Mouse (Mus musculus) intestine, embryonic 16.5 days (tissue): ENCODE measurements at regions not wholly inside any gene's neighbourhood (a gene's known extent, or its start where the extent isn't known, plus 50 kb on each side); places are given as distances from the start of the nearest gene placed in this dataset.
"Not testable (repeated sequence)": the region's sequence is repeated elsewhere in the genome, so short reads cannot be mapped to it uniquely, and the experiment has no call there.

Experiments used
- ATAC-seq: fragments of 200-750 bp; cut with Nextera tagmentation; 2 replicates; pipeline ENCODE4 v1.8.0; 2017; ENCODE audit warnings: moderate TSS enrichment, moderate library complexity
- H3K27ac ChIP-seq: fragments of 300-500 bp; sonication (generic); 2 replicates; pipeline ENCODE4 v1.5.1; 2014; ENCODE audit warnings: mild to moderate bottlenecking, low read length
- H3K27me3 ChIP-seq: fragments of 300-500 bp; sonication (generic); replicated peaks from 2 replicates; pipeline ENCODE4 v1.6.1; 2014; ENCODE audit warnings: low read length, control low read depth, mixed read lengths; ENCODE audit not compliant: control insufficient read depth, insufficient read depth
- H3K36me3 ChIP-seq: fragments of 300-500 bp; sonication (generic); 2 replicates; pipeline ENCODE4 v1.6.1; 2014; ENCODE audit warnings: low read length, control low read depth; ENCODE audit not compliant: control insufficient read depth, insufficient read depth
- H3K4me1 ChIP-seq: fragments of 300-500 bp; sonication (generic); 2 replicates; pipeline ENCODE4 v1.6.1; 2014; ENCODE audit warnings: low read length, control low read depth, mixed read lengths; ENCODE audit not compliant: control insufficient read depth, insufficient read depth
- H3K4me2 ChIP-seq: fragments of 300-500 bp; sonication (generic); 2 replicates; pipeline ENCODE4 v1.6.1; 2014; ENCODE audit warnings: low read depth, low read length, control low read depth
- H3K4me3 ChIP-seq: fragments of 300-500 bp; sonication (generic); 2 replicates; pipeline ENCODE4 v1.5.1; 2014; ENCODE audit warnings: mild to moderate bottlenecking, low read length
- H3K9ac ChIP-seq: fragments of 300-500 bp; sonication (generic); 2 replicates; pipeline ENCODE4 v1.6.1; 2014; ENCODE audit warnings: low read depth, low read length
- H3K9me3 ChIP-seq: fragments of 300-500 bp; sonication (generic); 2 replicates; pipeline ENCODE4 v1.6.1; 2016; ENCODE audit warnings: low read length, control low read depth; ENCODE audit not compliant: control insufficient read depth
- WGBS: fragments of 180-500 bp; shearing (Covaris S2); extraction: QIAGEN DNeasy Blood & Tissue Kit; methylation state at CpG from one replicate; pipeline ENCODE4 v1.1.7; 2014; 5-methylcytosine and 5-hydroxymethylcytosine counted together

DNA sequence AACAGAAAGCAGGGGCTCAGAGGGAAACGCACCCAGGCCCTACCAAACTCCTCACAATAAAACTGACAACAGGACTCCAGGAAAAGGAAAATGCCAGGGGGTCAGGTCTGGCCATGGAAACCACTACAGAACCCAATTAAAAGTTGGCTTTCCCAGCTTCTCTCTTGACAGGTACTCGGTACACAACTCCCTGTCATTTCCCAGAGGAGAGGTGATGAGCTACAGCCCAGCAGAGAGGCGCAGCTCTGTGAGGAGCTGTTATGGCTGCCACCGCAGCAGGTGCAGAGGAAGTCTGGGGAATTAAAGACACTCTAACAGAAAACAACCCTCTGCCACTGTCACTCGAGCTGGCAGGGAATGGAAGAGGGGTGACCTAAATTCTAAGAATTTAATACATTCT is 95.4 kb upstream of the Vldlr start:
- Histone ChIP-seq H3K4me2 (no peak overlapping the region), H3K4me1 (no peaks in the 10 kb centered on the region), H3K27ac (no peak overlapping the region), H3K9ac (no peak overlapping the region), H3K27me3 (no peaks in the 10 kb centered on the region), H3K4me3 (no peak overlapping the region), H3K9me3 (no peaks in the 10 kb centered on the region), H3K36me3 (no peaks in the 10 kb centered on the region)
- no peak for ATAC-seq
- WGBS, result 61% methylated on average over 5 of the region's 5 CpGs

GRCm38 (mm10) chr19:27122348-27122747 is 93.9 kb upstream of the Vldlr start:
- Histone ChIP-seq H3K27ac (no peak overlapping the region), H3K9ac (no peak overlapping the region), H3K27me3 (no peaks in the 10 kb centered on the region), H3K4me3 (no peak overlapping the region), H3K36me3 (no peaks in the 10 kb centered on the region), H3K4me1 (no peaks in the 10 kb centered on the region), H3K9me3 (no peaks in the 10 kb centered on the region), H3K4me2 (no peak overlapping the region)
- WGBS, result 80% methylated on average over 5 of the region's 5 CpGs
- no peak for ATAC-seq

DNA sequence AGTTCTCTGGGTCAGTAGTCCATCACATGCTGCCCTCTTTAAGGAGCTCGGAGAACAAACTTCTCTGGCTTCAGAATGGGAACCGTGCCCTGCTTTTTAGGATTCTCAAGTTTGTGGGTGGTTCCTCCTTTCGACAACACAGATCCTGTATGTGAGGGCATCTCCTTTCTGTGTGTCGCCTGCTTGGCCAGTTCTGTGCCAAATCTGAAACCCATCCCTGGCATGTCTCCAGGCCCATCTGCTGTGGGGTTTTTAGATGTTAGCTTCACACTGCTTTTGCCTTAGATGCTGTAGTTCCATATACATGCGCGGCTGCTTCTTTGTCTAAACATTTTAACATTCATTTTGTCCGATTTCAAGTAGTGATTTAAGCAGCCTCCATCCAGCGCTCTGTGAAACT is 93.0 kb upstream of the Vldlr start:
- H3K9me3 ChIP-seq, result no peaks in the 10 kb centered on the region
- H3K4me3 ChIP-seq, result no peak overlapping the region
- H3K4me1 ChIP-seq, result no peaks in the 10 kb centered on the region
- H3K9ac ChIP-seq, result no peak overlapping the region
- no peaks in the 10 kb centered on the region for H3K36me3 ChIP-seq
- no peak overlapping the region for H3K27ac ChIP-seq
- H3K27me3 ChIP-seq, result no peaks in the 10 kb centered on the region
- ATAC-seq, result no peak
- H3K4me2 ChIP-seq, result no peak overlapping the region
- 63% methylated on average over 8 of the region's 8 CpGs for WGBS

DNA sequence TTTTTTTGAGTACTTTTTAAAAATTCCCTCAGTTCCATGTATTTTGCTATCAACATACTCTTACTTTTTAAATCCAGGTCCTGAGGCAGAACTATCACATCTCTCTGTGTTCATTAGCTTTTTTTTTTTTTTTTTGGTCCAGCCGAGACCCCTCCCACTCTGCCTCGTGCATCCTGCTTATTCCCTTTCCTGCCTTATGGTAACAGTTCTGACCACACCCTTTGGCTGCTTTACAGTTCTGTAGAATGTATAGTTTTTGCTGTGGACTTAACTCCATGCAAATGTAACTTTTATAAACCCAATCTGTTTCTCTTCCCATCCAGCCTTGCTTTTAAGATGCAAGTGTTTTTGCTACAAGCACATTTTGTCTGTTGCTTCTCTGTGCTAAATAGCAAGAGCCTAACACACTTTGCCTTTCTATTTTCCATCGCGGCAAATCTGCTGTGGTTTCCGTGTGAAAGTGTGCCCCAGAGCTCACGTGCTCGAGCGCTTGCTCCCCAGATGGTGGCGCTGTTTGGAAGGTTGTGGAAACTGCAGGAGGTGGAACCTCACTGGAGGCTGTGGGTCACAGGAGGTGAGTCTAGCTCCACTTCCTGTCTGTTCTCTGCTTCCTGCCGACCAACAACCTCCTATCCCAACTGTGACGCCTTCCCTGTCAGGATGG is 92.3 kb upstream of the Vldlr start:
- WGBS, result 65% methylated on average over 11 of the region's 11 CpGs
- Histone ChIP-seq H3K9me3 (no peaks in the 10 kb centered on the region), H3K4me2 (no peak overlapping the region), H3K27ac (no peak overlapping the region), H3K4me3 (no peak overlapping the region), H3K9ac (no peak overlapping the region), H3K36me3 (no peaks in the 10 kb centered on the region), H3K4me1 (no peaks in the 10 kb centered on the region), H3K27me3 (no peaks in the 10 kb centered on the region)
- ATAC-seq, result no peak

- H3K9ac ChIP-seq, H3K36me3 ChIP-seq, H3K9me3 ChIP-seq, H3K27ac ChIP-seq, ATAC-seq, H3K27me3 ChIP-seq, H3K4me3 ChIP-seq, H3K4me1 ChIP-seq, H3K4me2 ChIP-seq: not testable (repeated sequence)
- 92% methylated on average over 4 of the region's 4 CpGs for WGBS
Measured at GRCm38 (mm10) chr19:27128501-27128900, 87.8 kb upstream of the Vldlr start.

- Histone ChIP-seq H3K4me1 (no peaks in the 10 kb centered on the region), H3K9me3 (no peaks in the 10 kb centered on the region), H3K4me3 (no peak overlapping the region), H3K27ac (no peak overlapping the region), H3K9ac (no peak overlapping the region), H3K36me3 (no peaks in the 10 kb centered on the region), H3K4me2 (no peak overlapping the region), H3K27me3 (no peaks in the 10 kb centered on the region)
- WGBS, result 82% methylated on average over 5 of the region's 5 CpGs
- no peak for ATAC-seq
Measured at GRCm38 (mm10) chr19:27134360-27134759, 81.9 kb upstream of the Vldlr start.

- H3K9ac ChIP-seq, result no peak overlapping the region
- H3K27me3 ChIP-seq, result no peaks in the 10 kb centered on the region
- WGBS, result 74% methylated on average over 3 of the region's 3 CpGs
- no peak overlapping the region for H3K4me2 ChIP-seq
- no peaks in the 10 kb centered on the region for H3K4me1 ChIP-seq
- no peaks in the 10 kb centered on the region for H3K36me3 ChIP-seq
- ATAC-seq, result no peak
- H3K9me3 ChIP-seq, result no peaks in the 10 kb centered on the region
- no peak overlapping the region for H3K27ac ChIP-seq
- H3K4me3 ChIP-seq, result no peak overlapping the region
Measured at GRCm38 (mm10) chr19:27140892-27141291, 75.4 kb upstream of the Vldlr start.

GRCm38 (mm10) chr19:27142181-27142580 is 74.1 kb upstream of the Vldlr start:
- WGBS, result 89% methylated on average over 4 of the region's 4 CpGs
- no peak overlapping the region for H3K4me3 ChIP-seq
- no peak overlapping the region for H3K4me2 ChIP-seq
- H3K9me3 ChIP-seq, result no peaks in the 10 kb centered on the region
- ATAC-seq, result no peak
- H3K4me1 ChIP-seq, result no peaks in the 10 kb centered on the region
- no peaks in the 10 kb centered on the region for H3K27me3 ChIP-seq
- no peaks in the 10 kb centered on the region for H3K36me3 ChIP-seq
- no peak overlapping the region for H3K27ac ChIP-seq
- H3K9ac ChIP-seq, result no peak overlapping the region

DNA sequence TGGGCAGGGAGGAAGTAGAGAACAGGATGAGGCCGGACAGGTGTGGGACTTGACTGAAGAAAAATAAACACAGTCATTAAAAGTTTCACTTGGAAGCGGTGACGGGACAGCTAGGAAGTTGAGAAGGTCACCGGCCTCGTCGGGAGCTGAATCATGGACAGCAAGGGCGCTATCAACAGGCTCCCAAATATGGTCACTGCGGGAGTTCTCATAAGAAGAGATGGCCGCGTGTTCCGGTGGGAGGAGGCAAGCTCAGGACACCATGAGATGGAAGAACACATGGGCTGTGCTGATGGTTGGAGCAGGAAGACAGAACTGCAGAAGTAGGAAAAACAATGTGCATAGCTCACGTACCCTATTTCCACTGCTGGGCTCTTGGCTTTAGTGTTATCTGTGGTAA is 68.9 kb upstream of the Vldlr start:
- no peak overlapping the region for H3K9ac ChIP-seq
- ATAC-seq, result no peak
- H3K9me3 ChIP-seq, result no peaks in the 10 kb centered on the region
- no peak overlapping the region for H3K4me2 ChIP-seq
- no peak overlapping the region for H3K27ac ChIP-seq
- H3K4me3 ChIP-seq, result no peak overlapping the region
- H3K36me3 ChIP-seq, result no peaks in the 10 kb centered on the region
- H3K27me3 ChIP-seq, result no peaks in the 10 kb centered on the region
- H3K4me1 ChIP-seq, result no peaks in the 10 kb centered on the region
- 76% methylated on average over 12 of the region's 12 CpGs for WGBS

DNA sequence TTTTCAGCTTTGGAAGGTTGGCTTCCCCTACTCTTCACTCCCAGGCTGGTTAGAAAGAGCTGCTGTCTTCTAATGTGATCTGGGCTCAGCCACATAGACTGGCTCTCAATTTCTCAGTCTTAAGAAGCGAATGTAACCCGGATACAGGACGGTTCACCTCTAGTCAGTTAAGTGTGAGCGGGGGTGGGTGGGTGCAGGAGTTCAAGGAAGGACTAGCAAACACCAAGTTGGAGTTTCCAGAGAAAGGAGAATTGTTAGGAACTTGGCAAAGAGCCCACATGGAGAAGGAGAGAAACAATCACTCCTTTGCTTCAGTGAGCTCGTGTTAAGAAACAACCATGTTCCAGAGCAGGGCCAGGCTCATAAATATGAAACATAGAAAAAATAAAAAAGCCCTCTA is 68.0 kb upstream of the Vldlr start:
- no peaks in the 10 kb centered on the region for H3K36me3 ChIP-seq
- no peak for ATAC-seq
- WGBS, result 60% methylated on average over 5 of the region's 5 CpGs
- H3K4me1 ChIP-seq, result no peaks in the 10 kb centered on the region
- no peak overlapping the region for H3K4me2 ChIP-seq
- H3K27me3 ChIP-seq, result no peaks in the 10 kb centered on the region
- no peak overlapping the region for H3K4me3 ChIP-seq
- no peak overlapping the region for H3K27ac ChIP-seq
- H3K9ac ChIP-seq, result no peak overlapping the region
- H3K9me3 ChIP-seq, result no peaks in the 10 kb centered on the region
